Mouse (Mus musculus) liver, embryonic 12.5 days (tissue): ENCODE data around the gene Iqgap2. TPM values are rescaled to one million over a fixed set of nuclear protein-coding genes. Genes with fewer than 3 reads are reported as not detected.

Experiments
- ATAC-seq: fragments of 200-750 bp; cut with Nextera tagmentation; 2 replicates; pipeline ENCODE4 v1.8.0; 2017; ENCODE audit warnings: moderate number of reproducible peaks, mild to moderate bottlenecking, moderate library complexity
- H3K27ac ChIP-seq: fragments of 300-500 bp; sonication (generic); 2 replicates; pipeline ENCODE4 v1.5.1; 2016; ENCODE audit warnings: mild to moderate bottlenecking
- H3K27me3 ChIP-seq: fragments of 300-500 bp; sonication (generic); replicated peaks from 2 replicates; pipeline ENCODE4 v1.6.1; 2016; ENCODE audit warnings: mild to moderate bottlenecking, moderate library complexity
- H3K36me3 ChIP-seq: fragments of 300-500 bp; sonication (generic); 2 replicates; pipeline ENCODE4 v1.6.1; 2016; ENCODE audit warnings: mild to moderate bottlenecking, moderate library complexity
- H3K4me1 ChIP-seq: fragments of 300-500 bp; sonication (generic); 2 replicates; pipeline ENCODE4 v1.6.1; 2016
- H3K4me2 ChIP-seq: fragments of 300-500 bp; sonication (generic); 2 replicates; pipeline ENCODE4 v1.6.1; 2016; ENCODE audit warnings: mild to moderate bottlenecking, moderate library complexity
- H3K4me3 ChIP-seq: fragments of 300-500 bp; sonication (generic); 2 replicates; pipeline ENCODE4 v1.5.1; 2016; ENCODE audit warnings: mild to moderate bottlenecking, moderate library complexity
- H3K9ac ChIP-seq: fragments of 300-500 bp; sonication (generic); 2 replicates; pipeline ENCODE4 v1.6.1; 2016; ENCODE audit warnings: mild to moderate bottlenecking, moderate library complexity
- H3K9me3 ChIP-seq: fragments of 300-500 bp; sonication (generic); replicated peaks from 2 replicates; pipeline ENCODE4 v1.6.1; 2016; ENCODE audit warnings: mild to moderate bottlenecking, moderate library complexity
- WGBS: fragments of 180-500 bp; shearing (Covaris S2); methylation state at CpG from one replicate; pipeline ENCODE4 v1.1.7; 2016; ENCODE audit not compliant: insufficient replicate concordance; 5-methylcytosine and 5-hydroxymethylcytosine counted together
- polyA plus RNA-seq: library from polyadenylated mRNA; unstranded; fragments of >200 nt; fragmentation: Nextera tagmentation; extraction: Ambion mirVana; gene quantifications from 2 replicates; pipeline ENCODE4 v1.2.1, GENCODE M21; 2016

The Iqgap2 gene
- polyA plus RNA-seq, 1 experiment from 2014 or later = 14.7 TPM

DNA sequence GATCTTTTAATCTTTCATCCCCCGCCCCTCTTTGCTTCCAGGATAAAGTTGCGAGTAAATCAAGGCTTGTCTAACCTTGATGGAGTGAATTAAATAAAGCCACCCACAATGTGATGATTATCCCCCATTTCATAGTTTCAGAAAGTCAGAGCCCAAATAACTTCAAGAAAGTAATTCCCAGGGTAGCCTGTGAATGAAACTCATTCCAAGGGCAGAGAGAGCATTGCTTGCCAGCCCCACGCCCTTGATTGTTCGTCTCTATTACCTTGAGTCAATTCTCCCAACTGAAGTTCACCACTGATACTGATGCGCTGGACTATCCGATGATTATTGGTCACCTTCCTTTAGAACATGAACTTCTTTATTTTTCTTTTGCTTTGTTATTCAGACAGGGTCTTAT is 4.8 kb upstream of the Iqgap2 start:
- no peaks in the 10 kb centered on the region for H3K9me3 ChIP-seq
- H3K36me3 ChIP-seq = no peaks in the 10 kb centered on the region
- no peak overlapping the region for H3K4me2 ChIP-seq
- peaks cover 20% of the 10 kb centered on the region for H3K4me1 ChIP-seq
- no peak overlapping the region for H3K4me3 ChIP-seq
- H3K9ac ChIP-seq = no peak overlapping the region
- ATAC-seq = no peak
- no peak overlapping the region for H3K27ac ChIP-seq
- WGBS = 73% methylated on average over 6 of the region's 6 CpGs
- no peaks in the 10 kb centered on the region for H3K27me3 ChIP-seq

DNA sequence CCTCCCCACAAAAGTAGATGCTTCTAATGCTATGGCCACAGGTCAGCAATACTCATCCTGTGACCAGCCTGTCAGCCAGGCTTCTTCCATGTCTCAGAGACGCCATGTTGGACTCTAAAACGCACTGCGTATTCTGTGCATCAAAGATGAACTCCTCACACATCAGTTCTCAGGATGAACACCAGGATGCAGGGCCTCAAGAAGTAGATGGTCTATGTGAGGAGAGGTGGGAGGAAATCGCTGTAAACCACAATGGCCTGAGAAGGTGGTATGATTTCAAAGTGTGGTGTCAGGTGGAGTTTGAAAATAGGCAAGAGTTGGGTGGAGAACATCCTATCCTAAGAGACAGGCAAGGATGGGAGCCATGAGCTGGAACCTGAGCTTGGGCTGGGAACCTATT is 1.4 kb upstream of the Iqgap2 start:
- Histone ChIP-seq H3K4me2 (peak overlapping the region; percentile 99), H3K9ac (no peak overlapping the region), H3K36me3 (no peaks in the 10 kb centered on the region), H3K4me3 (no peak overlapping the region; the same call in 1 of the 2 replicates), H3K4me1 (peaks cover 42% of the 10 kb centered on the region), H3K27ac (no peak overlapping the region), H3K27me3 (no peaks in the 10 kb centered on the region), H3K9me3 (no peaks in the 10 kb centered on the region)
- 78% methylated on average over 4 of the region's 4 CpGs for WGBS
- no peak for ATAC-seq

DNA sequence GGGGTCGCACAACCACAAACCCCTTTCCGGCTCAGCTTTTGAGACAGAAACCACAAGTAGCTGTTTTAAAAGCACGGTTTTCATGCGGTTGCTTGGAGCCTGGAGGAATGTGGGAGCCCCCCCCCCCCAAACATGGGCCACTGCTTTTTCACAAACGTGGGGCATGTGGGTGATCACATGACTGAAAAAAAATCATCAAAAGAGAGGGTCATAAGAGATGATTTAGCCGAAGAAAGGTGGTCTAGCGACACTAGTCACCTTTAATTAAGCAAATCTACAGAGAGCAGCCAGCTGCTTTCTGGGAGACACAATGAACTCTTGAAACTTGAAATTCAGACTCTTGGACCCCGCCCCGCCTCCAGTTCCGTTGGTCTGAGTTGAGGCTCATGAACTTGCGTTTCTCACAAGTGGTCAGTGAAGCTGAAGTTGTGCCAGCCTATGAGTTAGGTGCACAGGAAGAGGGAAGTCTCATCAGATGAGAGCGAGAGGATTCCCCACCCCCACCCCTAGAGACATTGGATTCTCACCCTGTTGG is 956 bp upstream of the Iqgap2 start:
- Histone ChIP-seq H3K4me2 (peak overlapping the region; percentile 99), H3K36me3 (no peaks in the 10 kb centered on the region), H3K9me3 (no peaks in the 10 kb centered on the region), H3K9ac (peak overlapping the region; percentile 87), H3K27ac (peak overlapping the region; percentile 83), H3K4me1 (peaks cover 47% of the 10 kb centered on the region), H3K4me3 (peak overlapping the region; percentile 77), H3K27me3 (no peaks in the 10 kb centered on the region)
- 5% methylated on average over 12 of the region's 12 CpGs for WGBS
- ATAC-seq = no peak

DNA sequence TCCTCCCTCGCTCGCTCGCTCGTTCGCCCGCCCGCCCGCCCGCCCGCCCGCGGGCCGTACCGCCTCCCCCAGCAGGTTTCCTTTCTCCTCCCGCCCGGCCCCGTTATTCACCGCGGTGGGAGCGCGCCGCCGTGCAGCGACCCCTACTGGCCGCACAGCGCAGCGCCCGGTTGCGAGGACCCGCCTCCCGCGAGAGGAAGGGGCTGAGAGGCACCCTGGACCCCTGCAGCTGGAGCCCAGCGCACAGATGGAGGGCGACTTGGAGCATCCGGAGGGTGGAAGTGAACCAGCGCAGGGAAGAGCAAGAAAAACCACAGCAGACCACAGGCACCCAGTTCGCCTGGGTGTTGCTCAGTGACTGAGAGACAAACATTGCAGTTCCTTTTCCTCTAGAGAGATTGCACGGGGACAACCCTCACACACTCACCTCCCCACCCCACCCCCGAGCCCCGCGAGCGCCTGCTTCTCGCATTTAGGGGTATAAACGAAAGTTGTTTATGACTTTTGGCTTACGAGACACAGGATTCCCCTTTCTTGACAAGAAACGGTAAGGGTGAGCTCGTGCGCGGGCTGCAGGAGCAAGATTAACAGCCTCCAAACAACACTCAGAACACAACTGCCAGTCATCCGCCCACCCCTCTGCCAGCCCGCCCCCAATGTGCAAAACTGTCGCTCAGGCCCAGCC is 346 bp upstream of the Iqgap2 start:
- peak overlapping the region; percentile 77 for H3K4me3 ChIP-seq
- H3K9me3 ChIP-seq = no peaks in the 10 kb centered on the region
- no peaks in the 10 kb centered on the region for H3K36me3 ChIP-seq
- under 1% methylated on average over 36 of the region's 52 CpGs for WGBS
- peak overlapping the region; percentile 83 for H3K27ac ChIP-seq
- no peaks in the 10 kb centered on the region for H3K27me3 ChIP-seq
- H3K4me2 ChIP-seq = peak overlapping the region; percentile 99
- peak; percentile 84 for ATAC-seq
- H3K4me1 ChIP-seq = peaks cover 50% of the 10 kb centered on the region
- H3K9ac ChIP-seq = peak overlapping the region; percentile 87

DNA sequence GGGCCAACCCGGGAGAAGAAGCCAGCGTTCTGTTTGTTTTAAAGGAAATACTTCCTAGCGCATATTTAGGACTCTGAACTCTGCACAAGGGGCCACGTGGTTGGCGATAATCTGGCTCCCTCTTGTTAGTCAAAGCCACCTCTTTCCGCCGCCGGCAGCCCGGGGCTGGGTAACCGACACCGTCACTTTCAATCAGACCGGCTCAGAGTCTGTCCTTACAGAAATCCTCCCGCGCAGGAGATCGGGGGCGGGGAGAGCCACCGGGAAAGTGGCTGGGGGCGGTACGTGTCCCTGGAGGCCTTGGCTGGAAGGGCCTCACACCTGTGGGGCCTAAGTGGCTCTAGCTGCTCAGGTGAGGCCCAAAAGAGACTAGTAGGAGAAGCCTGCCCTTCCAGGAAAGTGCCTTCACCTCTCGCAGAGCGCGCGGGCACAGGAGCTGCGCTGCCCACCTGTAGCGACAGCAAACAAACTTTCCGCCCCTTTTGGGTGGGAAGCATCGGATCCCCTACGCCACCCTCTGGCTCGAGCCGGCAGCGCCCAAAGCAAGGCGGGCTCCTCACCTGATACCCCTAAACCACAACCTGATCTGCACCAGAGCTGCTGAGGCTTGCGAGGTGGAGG is 761 bp downstream of the Iqgap2 start:
- WGBS = under 1% methylated on average over 33 of the region's 33 CpGs
- Histone ChIP-seq H3K27ac (peak overlapping the region; percentile 83), H3K36me3 (no peaks in the 10 kb centered on the region), H3K4me1 (peaks cover 52% of the 10 kb centered on the region), H3K27me3 (no peaks in the 10 kb centered on the region), H3K4me3 (peak overlapping the region; percentile 77), H3K4me2 (peak overlapping the region; percentile 99), H3K9ac (peak overlapping the region; percentile 87), H3K9me3 (no peaks in the 10 kb centered on the region)
- peak; percentile 66 for ATAC-seq

DNA sequence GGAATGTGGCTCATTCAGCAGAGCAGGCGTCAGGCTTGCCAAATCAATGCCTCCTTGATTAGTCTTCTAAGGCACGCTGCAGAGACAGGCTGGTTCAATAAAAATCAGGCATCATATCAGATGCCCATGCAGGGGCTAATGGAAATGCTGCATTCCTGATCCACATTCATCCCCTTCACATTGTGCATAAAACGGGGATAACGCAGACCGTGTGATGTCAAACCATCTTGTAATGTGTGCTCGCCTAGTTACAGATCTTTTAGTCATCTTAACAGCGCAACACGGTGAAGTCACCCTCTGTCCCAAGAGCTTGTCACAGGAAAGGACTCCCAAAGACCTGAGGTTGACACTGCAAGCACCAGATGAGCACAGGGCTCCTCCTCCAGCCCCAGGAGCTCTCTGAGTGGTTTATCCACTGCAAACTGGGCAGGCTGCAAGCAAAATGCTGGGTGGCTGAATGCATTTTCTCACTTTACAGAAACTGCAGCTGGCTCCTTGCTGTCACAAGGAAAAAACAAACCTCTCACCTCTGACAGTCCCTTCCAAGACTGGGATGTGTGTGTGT is 1.7 kb downstream of the Iqgap2 start:
- Histone ChIP-seq H3K27me3 (no peaks in the 10 kb centered on the region), H3K4me3 (peak overlapping the region; percentile 77), H3K27ac (no peak overlapping the region), H3K9ac (no peak overlapping the region), H3K9me3 (no peaks in the 10 kb centered on the region), H3K4me1 (peaks cover 52% of the 10 kb centered on the region), H3K4me2 (peak overlapping the region; percentile 99), H3K36me3 (no peaks in the 10 kb centered on the region)
- no peak for ATAC-seq
- WGBS = 42% methylated on average over 8 of the region's 8 CpGs

DNA sequence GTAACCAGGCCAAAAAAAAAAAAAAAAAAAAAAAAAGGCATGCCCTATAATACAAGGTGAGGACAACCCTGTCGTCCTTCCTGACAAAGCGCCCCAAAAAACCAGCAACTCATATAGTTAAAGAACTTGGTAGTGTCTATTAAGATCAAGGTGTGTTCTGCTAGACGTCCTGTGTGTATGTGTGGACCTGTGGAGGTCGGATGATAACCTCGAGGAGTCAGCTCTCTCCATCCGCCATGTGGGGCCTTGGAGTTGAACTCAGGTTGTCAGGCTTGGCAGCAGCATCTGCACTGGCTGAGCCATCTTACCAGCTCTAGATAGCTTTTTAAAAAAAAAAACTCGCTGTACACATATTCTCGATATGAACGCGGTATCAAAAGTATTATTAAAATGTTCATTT is 2.4 kb downstream of the Iqgap2 start:
- no peak overlapping the region for H3K9ac ChIP-seq
- 77% methylated on average over 10 of the region's 10 CpGs for WGBS
- no peak overlapping the region for H3K27ac ChIP-seq
- no peak for ATAC-seq
- H3K9me3 ChIP-seq = no peaks in the 10 kb centered on the region
- peaks cover 56% of the 10 kb centered on the region for H3K4me1 ChIP-seq
- H3K4me3 ChIP-seq = no peak overlapping the region
- no peaks in the 10 kb centered on the region for H3K36me3 ChIP-seq
- H3K27me3 ChIP-seq = no peaks in the 10 kb centered on the region
- H3K4me2 ChIP-seq = no peak overlapping the region; the same call in 1 of the 2 replicates

DNA sequence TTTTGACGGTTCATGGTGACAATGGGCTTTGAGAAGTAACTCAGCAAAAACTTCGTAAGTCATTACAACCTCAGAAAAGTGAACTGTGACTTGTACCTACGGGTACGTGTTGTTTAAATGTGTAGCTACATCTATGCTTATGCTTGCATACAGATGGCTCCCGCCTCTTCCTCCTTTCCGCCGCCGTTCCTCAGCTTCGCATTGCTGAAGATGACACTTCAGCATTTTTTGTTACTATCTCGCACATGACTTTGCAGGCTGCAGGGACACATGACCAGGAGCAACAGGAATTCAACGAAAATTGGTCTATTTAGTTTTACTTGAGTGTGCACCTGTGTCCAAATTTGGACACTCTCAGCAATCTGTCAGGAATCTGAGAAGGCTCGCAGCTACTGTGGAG is 3.1 kb downstream of the Iqgap2 start:
- no peak for ATAC-seq
- Histone ChIP-seq H3K9me3 (no peaks in the 10 kb centered on the region), H3K27me3 (no peaks in the 10 kb centered on the region), H3K27ac (no peak overlapping the region), H3K9ac (no peak overlapping the region), H3K4me1 (peaks cover 61% of the 10 kb centered on the region), H3K4me3 (no peak overlapping the region), H3K4me2 (no peak overlapping the region), H3K36me3 (no peaks in the 10 kb centered on the region)
- 67% methylated on average over 12 of the region's 12 CpGs for WGBS

DNA sequence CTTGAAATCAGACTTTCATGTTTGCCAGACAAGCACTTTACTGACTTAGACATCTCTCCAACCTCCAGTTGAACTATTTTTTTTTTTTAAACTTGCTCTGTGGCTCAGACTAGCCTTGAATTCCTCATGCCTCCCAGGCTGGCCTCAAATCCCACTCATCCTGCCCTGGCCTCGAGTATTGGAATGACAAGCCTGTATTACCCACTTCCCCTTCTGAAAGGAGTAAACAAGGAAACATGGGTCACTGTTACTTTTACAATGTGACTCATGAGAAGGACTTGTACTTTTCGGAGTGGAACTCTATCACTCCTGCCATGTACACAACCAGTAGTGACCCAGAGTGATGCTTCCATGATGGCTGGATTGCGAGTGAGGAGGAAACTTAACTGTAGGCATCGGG is 3.6 kb downstream of the Iqgap2 start:
- peaks cover 59% of the 10 kb centered on the region for H3K4me1 ChIP-seq
- H3K9ac ChIP-seq = no peak overlapping the region
- H3K27ac ChIP-seq = no peak overlapping the region
- no peak overlapping the region for H3K4me2 ChIP-seq
- no peaks in the 10 kb centered on the region for H3K9me3 ChIP-seq
- no peaks in the 10 kb centered on the region for H3K36me3 ChIP-seq
- H3K27me3 ChIP-seq = no peaks in the 10 kb centered on the region
- WGBS = 59% methylated on average over 4 of the region's 4 CpGs
- H3K4me3 ChIP-seq = no peak overlapping the region
- no peak for ATAC-seq

DNA sequence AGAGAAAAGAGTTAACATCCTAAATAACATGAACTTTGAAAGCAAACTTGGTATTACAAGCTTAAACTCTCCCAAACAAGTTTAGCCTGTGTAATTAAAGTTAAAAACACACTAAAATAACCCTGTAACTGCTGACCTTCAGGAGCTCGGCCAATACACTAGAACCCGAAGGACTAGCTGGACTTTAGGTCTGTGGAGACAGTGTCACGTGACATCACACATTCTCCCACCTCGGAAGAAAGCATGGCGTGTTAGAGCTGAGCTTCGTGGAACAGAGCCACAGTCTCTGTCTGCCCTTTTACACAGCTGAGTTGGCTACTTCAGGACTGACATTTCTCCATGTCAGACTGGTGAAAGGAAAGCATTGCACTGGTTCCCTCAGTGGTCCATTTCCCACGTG is 4.3 kb downstream of the Iqgap2 start:
- H3K9ac ChIP-seq = no peak overlapping the region
- no peak for ATAC-seq
- WGBS = 72% methylated on average over 7 of the region's 7 CpGs
- no peaks in the 10 kb centered on the region for H3K36me3 ChIP-seq
- H3K4me2 ChIP-seq = no peak overlapping the region
- H3K27me3 ChIP-seq = no peaks in the 10 kb centered on the region
- H3K4me3 ChIP-seq = no peak overlapping the region
- no peak overlapping the region for H3K27ac ChIP-seq
- H3K9me3 ChIP-seq = no peaks in the 10 kb centered on the region
- peaks cover 54% of the 10 kb centered on the region for H3K4me1 ChIP-seq

DNA sequence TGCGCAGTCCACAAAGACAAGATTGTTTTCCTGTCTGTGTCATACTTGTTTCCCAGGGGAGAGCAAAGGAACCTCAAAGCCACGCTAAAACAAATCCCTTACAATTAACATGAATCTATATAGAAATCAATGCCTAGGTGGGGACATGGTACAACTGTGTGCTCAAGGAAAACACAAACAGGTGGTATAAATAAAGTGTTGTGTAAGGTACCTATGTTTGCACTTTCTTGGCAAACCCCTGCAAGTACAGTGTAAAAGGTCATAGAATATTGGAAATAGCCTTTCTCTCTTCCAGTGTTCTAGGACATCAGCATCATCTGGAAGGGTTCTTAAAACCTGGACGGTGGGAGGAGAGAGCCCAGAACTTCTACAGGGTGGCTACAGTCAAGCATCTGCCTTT is 7.3 kb downstream of the Iqgap2 start:
- Histone ChIP-seq H3K4me2 (no peak overlapping the region), H3K27ac (no peak overlapping the region), H3K9ac (no peak overlapping the region), H3K36me3 (no peaks in the 10 kb centered on the region), H3K9me3 (no peaks in the 10 kb centered on the region), H3K4me3 (no peak overlapping the region), H3K27me3 (no peaks in the 10 kb centered on the region), H3K4me1 (peaks cover 27% of the 10 kb centered on the region)
- 69% methylated on average over 3 of the region's 3 CpGs for WGBS
- ATAC-seq = no peak

DNA sequence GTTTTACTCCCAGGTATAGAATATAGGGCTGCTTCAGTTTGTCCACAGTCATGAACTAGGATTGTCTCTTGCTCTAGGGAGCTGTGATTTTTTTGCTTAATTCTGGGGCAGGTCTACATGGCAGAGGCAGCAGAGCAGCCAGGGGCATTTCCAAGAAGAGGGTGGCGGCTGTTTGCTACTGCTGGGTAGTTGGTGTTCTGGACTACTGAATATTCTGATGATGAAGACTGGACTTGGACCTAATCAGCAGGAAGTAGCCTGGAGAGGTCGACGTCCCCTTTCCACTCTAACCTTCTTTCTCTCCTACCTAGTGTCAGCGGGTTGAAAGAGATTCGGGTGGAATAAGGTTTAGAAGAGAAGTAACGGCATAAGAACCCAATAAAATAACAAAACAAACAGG is 9.7 kb downstream of the Iqgap2 start:
- Histone ChIP-seq H3K4me3 (no peak overlapping the region), H3K4me1 (peaks cover 13% of the 10 kb centered on the region), H3K36me3 (no peaks in the 10 kb centered on the region), H3K9ac (no peak overlapping the region), H3K9me3 (no peaks in the 10 kb centered on the region), H3K4me2 (no peak overlapping the region), H3K27me3 (no peaks in the 10 kb centered on the region), H3K27ac (no peak overlapping the region)
- WGBS = 71% methylated on average over 6 of the region's 6 CpGs
- no peak for ATAC-seq
